Mouse (Mus musculus): ENCODE measurements around the gene Ccdc186.

DNA sequence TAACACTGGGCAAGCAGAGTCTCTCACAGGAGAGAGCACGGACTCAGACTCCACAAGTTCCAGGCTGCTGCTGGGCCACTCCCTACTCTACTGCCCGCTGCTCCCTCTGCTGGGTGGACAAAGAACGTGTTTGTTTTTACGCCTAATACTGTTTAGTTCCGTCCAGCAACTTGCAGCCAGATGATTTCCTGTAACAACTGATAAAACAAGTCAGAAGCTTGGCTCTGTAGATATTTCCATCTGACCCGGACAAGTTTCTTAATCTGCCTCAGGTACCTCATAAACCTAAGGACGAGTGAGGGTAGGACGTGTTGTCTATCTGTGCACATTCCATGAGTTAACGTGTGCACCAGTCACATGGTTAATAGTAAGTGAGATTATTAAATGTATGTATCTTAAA lies 10.4 kb downstream of the Ccdc186 start:
- TF ChIP-seq POLR2A (IDR thresholded peaks at IDR 0.05; ENCODE audit: borderline replicate concordance, extremely low read depth, insufficient read depth, insufficient read length, poor library complexity, severe bottlenecking) (no peak), CTCF (IDR thresholded peaks at IDR 0.05; ENCODE audit: borderline replicate concordance, extremely low read depth, insufficient read depth, insufficient read length) (peak; percentile 66)
